Mouse (Mus musculus): ENCODE results near the gene Gm21866. TPM values are rescaled to one million over a fixed set of nuclear protein-coding genes. Genes with fewer than 3 reads are reported as not detected.
"Not testable (repeated sequence)": the region's sequence is repeated elsewhere in the genome, so short reads cannot be mapped to it uniquely, and the experiment has no call there.

The Gm21866 gene
- total RNA-seq (2021) = not detected
- long read RNA-seq = 0 reads

DNA sequence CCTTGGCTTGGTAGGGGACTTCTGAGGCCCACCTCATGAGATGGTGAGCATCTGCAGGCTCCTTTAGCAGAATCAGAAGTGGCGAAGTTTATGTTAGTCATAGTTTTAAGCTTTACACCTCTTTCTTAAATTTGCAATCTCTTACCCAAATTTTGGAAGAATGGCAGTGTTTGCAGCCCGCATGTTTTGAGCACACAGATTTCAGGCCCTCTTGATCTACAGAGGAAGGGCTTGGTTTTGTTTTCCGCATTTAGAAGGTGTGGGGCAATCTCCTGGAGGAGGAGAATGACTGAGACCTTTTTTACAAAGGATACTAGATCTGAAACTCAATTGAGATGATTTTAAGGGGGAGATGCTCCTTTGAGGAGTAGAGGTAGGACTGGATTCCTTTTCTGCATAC lies at the start of gene Gm21866:
Gene Gm21866, minus strand, starts transcription at position 101 of the 400 bp plus-strand sequence.
- not testable (repeated sequence) for DNase-seq (ENCODE audit: low spot score in 2 of 2)

- not testable (repeated sequence) for DNase-seq (ENCODE audit: low spot score in 2 of 2)
Measured at GRCm38 (mm10) chrY:13493726-13494125, 28.3 kb upstream of the Gm21866 start, which contains the start of gene Gm20773. Gene Gm20773, plus strand, starts transcription at chrY:13494026.

Other genes starting within 250 kb of the Gm21866 start
- gene Gm21828, start 241.7 kb downstream of the Gm21866 start, total RNA-seq (2021) = not detected
- not detected for gene Gm21440, start 213.2 kb downstream of the Gm21866 start, total RNA-seq (2021)
- not detected for gene Gm21454, start 213.1 kb downstream of the Gm21866 start, total RNA-seq (2021)
- not detected for gene Gm21725, start 116.5 kb downstream of the Gm21866 start, total RNA-seq (2021)
- gene Gm20773, start 28.4 kb upstream of the Gm21866 start, total RNA-seq (2021) = not detected

All from layer of hippocampus, postnatal 10 days (tissue).